Mouse (Mus musculus) layer of hippocampus, adult 8-10 months (tissue): ENCODE measurements around the gene Fbxo3. TPM values are rescaled to one million over a fixed set of nuclear protein-coding genes. Genes with fewer than 3 reads are reported as not detected.
"Not testable (repeated sequence)": the region's sequence is repeated elsewhere in the genome, so short reads cannot be mapped to it uniquely, and the experiment has no call there.

ENCODE experiments used
- DNase-seq, 2 experiments: peaks; one replicate each; pipeline ENCODE4 v3.0.0; 2022; ENCODE audit warnings: low spot score in 2 of 2
- total RNA-seq, 4 experiments: library from RNA; stranded (reverse); gene quantifications; 2 replicates each; pipeline ENCODE4 v1.2.4; 2022

Gene Fbxo3
- total RNA-seq, 4 experiments from 2014 or later, result 42.1 to 51.9 (median 47.6) TPM

DNA sequence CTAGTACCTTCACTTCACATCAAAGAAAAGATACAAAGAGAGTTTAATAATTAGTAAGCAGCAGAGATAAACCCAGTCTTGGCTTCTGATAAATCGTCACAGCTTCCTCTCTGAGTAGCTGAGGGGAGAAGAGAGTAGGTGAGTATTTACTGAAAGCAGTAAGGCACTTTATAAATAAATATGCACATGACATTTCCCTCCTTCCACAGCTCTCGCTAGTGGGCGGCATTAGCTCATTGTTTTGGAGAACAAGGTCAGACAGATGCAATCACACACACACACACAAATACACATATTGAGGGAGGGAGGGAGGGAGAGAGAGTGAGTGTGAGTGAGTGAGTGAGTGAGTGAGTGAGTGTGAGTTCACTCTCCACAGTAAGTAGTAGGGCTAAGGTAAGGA, 8.8 kb downstream of the Fbxo3 start:
- DNase-seq, result no peak

- DNase-seq, result no peak
These were observed 10.7 kb downstream of the Fbxo3 start for GRCm38 (mm10) chr2:104038236-104038635.

GRCm38 (mm10) chr2:104041632-104042031, 14.1 kb downstream of the Fbxo3 start:
- DNase-seq, result no peak

GRCm38 (mm10) chr2:104042766-104043165, 15.2 kb downstream of the Fbxo3 start:
- no peak for DNase-seq

DNA sequence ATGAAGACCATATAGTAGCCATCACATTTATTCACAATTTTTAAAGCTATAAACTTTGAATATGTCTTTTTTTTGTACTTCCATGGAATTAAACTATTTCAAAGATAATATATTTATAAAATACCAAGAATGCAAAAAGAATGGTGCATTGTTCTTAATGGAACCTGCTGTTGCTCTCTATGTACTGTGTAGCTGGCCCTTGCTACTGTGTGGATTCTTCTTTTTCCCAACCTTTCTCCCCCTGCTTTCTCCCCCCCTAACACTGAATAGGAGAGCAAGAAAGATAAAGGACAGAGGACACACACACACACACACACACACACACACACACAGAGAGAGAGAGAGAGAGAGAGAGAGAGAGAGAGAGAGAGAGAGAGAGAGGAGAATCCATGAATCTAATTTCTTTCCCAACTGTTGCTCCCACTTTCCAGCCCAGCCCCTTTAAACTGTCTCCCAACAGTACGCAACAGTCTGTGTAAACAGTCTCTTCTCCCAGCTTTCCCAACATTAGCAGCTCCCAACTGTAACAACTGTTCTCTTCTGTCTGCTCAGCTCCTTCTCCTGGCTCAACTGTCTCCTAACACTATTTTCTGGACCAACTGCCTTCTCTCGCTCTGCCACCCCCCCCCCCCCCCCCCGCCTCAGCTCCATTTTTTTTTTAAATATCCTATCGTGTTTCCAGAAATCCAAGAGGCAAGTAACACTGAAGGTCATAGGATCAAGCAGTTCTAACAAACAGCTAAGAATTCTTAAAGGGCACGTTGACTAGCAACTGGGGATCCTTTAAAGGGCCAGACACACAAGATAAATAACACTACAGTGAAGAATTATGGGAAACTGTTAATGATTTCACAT, 16.3 kb downstream of the Fbxo3 start:
- DNase-seq, result no peak

DNA sequence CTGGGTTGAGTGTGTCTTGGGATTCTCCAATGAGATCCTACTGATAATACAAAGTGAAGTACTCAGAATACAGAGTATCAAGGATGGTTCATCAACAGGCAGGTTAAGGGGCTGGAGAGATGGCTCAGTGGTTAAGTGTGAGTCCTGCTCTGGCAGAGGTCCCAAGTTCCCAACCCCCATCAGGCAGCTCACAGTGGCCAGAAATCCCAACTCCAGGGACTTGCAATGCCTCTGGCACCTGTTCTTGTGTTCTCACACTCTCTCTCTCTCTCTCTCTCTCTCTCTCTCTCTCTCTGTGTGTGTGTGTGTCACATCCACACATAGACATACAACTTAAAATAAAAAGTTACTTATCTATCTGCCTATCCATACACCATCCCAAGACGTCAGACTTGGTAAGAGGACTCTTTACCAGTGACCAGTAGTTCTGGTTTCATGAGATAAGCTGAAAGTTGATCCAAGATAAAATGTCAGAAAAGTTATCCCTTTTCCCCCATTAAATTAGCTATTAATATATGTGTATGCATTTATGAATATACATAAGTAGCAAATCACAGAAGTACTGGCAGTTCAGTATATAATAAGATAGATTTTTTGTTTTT, 17.1 kb downstream of the Fbxo3 start:
- DNase-seq, result no peak

GRCm38 (mm10) chr2:104058381-104058780, 30.9 kb downstream of the Fbxo3 start:
- no peak for DNase-seq

DNA sequence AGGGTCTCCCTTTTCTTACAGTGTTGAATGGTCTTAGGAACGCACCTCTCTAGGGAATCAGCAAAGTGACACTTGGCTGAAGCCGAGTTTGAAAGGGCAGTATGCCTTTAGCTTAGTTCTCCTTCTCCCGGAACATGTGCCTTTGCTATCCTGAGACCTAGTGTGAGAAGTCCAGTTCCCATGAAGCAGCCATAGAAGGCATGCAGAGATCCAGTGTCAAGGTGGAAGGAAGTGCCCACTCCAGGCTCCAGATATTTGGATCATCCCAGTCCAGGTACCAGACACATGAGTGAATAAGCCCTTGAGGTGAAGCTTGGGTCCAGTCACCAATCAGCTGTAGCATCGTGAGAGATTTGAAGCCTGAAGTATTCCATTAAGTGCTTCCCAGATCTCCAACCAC, 31.4 kb downstream of the Fbxo3 start:
- DNase-seq, result no peak

DNA sequence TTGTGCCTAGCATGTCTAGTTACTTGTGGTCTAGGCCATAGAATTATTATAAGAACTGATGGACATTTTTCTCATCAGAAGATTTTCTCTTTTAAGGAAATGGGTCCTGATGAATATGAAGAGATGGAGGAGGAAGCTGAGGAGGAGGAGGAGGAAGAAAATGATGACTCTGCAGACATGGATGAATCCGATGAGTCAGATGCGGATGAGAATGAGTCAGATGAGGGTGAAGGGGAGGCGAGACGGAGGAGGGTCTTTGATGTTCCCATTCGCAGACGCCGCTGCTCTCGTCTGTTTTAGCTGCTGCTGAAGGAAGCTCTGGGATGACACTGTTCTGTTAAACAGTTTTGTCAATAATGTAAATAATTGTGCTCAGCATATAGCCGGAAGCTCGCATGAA, 32.3 kb downstream of the Fbxo3 start:
- no peak for DNase-seq

DNA sequence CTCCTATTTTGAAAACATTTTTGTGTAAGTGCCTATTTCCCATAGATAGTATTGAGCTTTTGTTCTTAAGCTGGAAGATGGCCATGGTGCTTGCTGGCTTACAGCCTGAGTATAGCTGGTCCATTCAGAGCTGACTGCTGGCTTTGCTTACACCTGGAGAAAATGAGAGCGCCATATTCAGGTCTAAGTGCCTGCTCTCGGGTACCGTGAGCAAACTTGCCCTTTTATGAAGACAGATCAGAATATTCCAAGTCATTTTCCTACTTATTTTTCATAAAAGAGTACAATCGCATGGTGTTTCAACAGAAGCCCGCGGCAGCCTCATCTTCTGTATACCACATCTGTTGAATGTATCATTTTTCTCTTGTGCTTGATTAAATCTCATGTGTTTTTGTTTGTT, 33.5 kb downstream of the Fbxo3 start:
- no peak for DNase-seq

DNA sequence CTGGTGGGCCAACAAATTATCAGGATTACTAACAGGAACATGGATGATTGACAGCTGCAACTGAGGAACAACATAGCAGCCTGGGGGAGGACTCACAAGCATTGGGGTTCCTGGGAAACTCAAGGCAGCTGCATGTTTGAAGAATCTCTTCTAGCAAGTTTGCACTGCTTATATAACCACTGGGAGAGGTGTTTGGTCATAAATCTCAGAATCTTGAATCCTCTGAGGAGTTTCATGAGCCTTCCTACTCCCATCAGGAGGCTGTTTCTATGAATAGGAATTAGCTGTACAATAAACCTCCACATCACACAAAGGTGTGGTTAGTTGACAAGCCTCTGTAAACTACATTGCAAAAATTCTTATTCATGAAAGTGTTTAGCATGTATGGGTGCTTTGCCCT, 35.1 kb downstream of the Fbxo3 start:
- no peak for DNase-seq

- DNase-seq, result no peak
These were observed 36.6 kb downstream of the Fbxo3 start for GRCm38 (mm10) chr2:104064152-104064551.

- not testable (repeated sequence) for DNase-seq
These were observed 38.0 kb downstream of the Fbxo3 start, which contains the start of gene Gm10912 for GRCm38 (mm10) chr2:104065526-104065925. Gene Gm10912, plus strand, starts transcription at chr2:104065826.

GRCm38 (mm10) chr2:104068450-104068849, 40.9 kb downstream of the Fbxo3 start, which contains the start of gene Gm10799:
Gene Gm10799, minus strand, starts transcription at chr2:104068550.
- not testable (repeated sequence) for DNase-seq

DNA sequence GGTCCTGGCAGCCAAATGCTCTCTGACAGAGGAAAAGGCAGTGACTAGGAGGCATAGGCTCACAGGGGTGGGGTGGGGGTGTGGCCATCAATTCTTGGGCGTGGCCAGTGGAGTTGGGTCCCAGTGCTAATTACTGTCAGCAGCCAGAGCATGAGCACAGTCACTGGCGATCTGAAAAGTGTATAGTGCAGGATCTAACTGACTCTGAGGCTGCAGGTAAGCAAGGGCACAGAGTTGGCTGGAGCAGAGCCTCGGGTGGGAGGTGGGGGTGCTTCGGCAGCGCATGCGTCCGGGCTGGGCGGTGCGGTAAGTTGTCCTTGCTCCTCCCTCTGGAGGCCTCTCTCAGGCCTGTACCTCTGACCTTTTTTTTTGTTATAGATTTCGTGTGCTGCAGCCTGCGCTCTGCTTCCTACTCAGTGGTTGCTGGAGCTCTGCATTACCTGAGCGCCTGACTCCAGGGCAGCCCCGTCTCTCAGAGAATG, 42.2 kb downstream of the Fbxo3 start, which contains the start of gene Cd59b:
Gene Cd59b (plus strand): TSS at position 146 of the 482 bp plus-strand sequence.
- DNase-seq, result no peak

DNA sequence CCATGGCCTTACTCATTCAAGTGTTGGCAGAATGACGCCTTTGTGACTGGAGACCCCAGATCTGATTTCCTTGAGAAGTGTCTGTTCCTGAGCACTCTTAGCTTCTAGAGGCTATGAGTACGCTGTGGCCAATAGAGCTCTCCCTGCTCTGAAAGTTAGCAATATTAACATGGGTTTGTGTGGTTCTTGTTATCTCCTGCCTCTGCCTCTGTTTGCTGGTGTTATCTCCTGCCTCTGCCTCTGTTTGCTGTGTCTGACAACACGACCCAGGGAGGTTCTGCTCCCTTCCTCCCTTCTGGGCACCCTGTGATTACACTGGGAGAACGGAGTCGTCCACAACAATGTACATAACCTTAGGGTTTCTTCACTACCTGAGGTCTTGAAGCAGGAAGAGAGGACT, 50.8 kb downstream of the Fbxo3 start:
- not testable (repeated sequence) for DNase-seq

GRCm38 (mm10) chr2:104081436-104082050, 54.0 kb downstream of the Fbxo3 start:
- not testable (repeated sequence) for DNase-seq

- no peak for DNase-seq
These were observed 55.0 kb downstream of the Fbxo3 start for GRCm38 (mm10) chr2:104082474-104082873.

DNA sequence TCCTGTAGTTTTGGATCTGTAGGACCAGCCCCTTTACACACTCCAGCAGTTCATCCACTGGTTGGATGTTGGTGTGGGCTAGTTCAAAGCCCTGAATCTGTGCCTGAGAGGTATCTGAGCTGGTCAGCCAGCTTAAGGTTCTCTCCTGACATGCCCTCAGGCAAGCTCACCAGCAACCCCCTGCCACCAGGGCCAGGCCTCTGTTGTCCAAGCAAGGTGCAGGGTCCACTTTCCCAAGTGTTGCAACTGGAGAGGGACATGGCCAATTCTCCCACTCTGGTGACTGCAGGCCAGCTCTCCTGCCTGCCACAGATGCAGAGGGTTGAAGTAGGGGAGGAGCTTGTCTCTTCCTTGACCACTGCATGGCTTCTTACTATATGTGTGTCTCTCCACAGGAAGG, 56.5 kb downstream of the Fbxo3 start:
- DNase-seq, result not testable (repeated sequence)

DNA sequence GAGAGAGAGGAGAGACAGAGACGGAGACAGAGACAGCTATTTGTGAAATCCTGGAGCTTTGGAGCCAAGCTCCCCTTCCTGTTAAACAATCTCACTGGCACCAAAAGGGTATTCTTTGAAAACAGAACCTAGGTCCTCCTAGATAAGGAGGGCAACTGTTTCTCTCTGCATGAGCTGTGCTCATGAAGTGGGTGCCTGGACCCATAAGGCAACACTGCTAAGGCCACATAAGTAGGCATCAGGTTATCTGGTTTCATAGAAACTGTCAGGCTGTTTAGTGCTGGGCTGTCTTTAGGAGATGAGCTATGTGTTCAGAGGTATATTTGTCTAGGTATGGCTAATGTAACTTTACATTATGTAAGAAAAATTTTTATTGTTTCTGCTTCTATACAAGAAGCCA, 60.0 kb downstream of the Fbxo3 start:
- DNase-seq, result not testable (repeated sequence)

DNA sequence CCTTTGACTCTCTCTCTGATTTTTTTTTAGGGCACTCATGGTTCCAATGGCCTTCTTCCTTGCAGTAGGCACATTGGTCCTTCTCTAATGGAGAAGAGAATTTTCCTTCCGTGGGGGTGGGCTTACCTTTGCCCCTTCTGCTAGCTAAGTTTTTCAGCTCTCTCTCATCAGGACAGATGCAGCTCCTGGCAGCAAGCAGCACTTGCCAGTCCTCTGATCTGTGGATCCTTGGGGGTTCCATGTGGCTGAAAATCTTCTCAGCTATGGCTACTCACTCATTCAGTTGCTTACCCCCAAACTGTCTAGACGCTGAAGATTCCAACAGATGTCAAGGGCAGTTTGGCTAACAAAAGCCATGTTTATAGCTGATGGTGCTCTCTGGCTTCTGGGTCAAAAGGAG, 65.8 kb downstream of the Fbxo3 start:
- DNase-seq, result no peak

DNA sequence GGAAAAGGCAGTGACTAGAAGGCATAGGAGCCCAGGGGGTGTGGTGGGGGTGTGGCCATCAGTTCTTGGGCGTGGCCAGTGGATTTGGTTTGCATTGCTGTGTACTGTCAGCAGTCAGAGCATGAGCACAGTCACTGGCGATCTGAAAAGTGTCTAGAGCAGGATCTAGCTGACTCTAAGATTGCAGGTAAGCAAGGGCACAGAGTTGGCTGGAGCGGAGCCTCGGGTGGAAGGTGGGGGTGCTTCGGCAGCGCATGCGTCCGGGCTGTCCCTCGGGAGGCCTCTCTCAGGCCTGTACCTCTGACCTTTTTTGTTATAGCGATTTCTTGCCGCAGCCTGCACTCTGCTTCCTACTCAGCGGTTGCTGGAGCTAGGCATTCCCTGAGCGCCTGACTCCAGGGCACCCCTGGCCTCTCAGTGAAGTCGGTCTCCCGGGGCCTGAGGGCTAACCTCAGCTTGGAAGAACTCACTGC, 68.3 kb downstream of the Fbxo3 start, which contains the start of gene Cd59a:
Gene Cd59a (plus strand): TSS at position 61 of the 473 bp plus-strand sequence.
- peak; percentile 21 to 39 for DNase-seq
